Mouse (Mus musculus): ENCODE results near the gene E130311K13Rik. TPM values are rescaled to one million over a fixed set of nuclear protein-coding genes. Genes with fewer than 3 reads are reported as not detected.

The E130311K13Rik gene
- total RNA-seq, 2 experiments from 2014 or later, result 13.8 to 14.1 TPM

GRCm38 (mm10) chr3:63896303-63896702, 33.0 kb downstream of the E130311K13Rik start:
- no peak for DNase-seq (ENCODE audit: extremely low spot score in 1 of 2, low spot score in 1 of 2)

GRCm38 (mm10) chr3:63895786-63896185, 33.5 kb downstream of the E130311K13Rik start:
- no peak for DNase-seq (ENCODE audit: extremely low spot score in 1 of 2, low spot score in 1 of 2)

GRCm38 (mm10) chr3:63893677-63894076, 35.6 kb downstream of the E130311K13Rik start:
- DNase-seq (ENCODE audit: extremely low spot score in 1 of 2, low spot score in 1 of 2), result no peak

DNA sequence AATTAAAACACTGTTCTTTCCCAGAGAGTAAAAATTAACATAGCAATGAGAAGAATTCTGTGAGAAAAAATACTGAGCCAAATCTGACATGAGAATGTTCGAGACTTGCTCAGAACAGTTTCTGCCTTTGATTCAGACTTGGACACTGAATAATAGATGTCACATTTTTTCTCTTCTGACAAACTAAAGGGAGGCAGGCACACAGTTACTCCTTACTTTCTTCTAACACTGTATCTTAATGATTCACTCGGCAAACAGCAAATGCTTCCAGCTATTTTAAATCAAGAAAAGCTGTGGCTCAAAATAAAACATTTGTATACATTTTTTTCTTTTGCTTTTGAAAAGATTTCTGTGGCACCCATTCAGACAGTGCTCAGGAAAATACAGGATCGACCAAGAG, 37.1 kb downstream of the E130311K13Rik start:
- no peak for DNase-seq (ENCODE audit: extremely low spot score in 1 of 2, low spot score in 1 of 2)

GRCm38 (mm10) chr3:63881065-63881464, 48.2 kb downstream of the E130311K13Rik start:
- DNase-seq (ENCODE audit: extremely low spot score in 1 of 2, low spot score in 1 of 2), result no peak

GRCm38 (mm10) chr3:63878995-63879666, 50.1 kb downstream of the E130311K13Rik start:
- no peak for DNase-seq (ENCODE audit: extremely low spot score in 1 of 2, low spot score in 1 of 2)

- no peak for DNase-seq (ENCODE audit: extremely low spot score in 1 of 2, low spot score in 1 of 2)
Observed at GRCm38 (mm10) chr3:63872818-63873217, 56.5 kb downstream of the E130311K13Rik start.

DNA sequence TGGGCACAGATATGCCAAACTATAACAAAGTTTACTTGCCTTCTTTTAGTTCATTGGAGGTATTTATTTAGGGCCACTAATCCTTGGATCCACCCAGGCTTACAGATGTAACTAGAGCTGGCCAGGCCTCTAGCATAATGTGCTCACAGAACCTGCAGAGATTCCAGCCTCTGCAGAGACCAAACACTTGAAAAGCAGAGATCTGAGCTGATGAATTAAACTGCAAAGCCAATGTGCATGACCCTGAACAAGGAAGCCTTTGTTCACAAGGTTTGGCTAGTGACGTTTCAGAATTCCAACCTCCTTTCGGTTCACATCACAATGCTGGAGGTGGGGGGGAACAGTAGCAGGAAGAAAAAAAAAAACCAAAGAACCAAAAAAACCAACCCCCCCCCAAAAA, 58.0 kb downstream of the E130311K13Rik start:
- DNase-seq (ENCODE audit: extremely low spot score in 1 of 2, low spot score in 1 of 2), result no peak

DNA sequence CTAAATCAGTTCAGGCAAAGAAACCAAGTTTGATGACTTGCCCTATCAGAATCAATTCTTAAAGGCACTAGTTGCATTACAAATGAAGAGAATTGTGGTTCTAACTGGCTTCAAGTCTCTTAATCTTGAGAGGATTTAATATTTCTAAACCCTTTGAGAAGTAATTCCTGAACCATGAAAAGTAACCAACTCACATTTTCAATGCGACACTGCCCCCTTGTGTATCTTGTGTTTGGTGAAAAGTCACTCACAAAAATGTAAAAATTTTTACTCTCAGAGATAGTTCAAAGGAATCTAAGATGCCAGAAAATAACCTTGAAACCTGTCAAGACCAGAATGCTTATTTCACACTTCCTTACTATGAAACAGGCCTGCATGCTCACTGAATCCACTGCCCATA, 61.0 kb downstream of the E130311K13Rik start:
- peak in 1 of 2 experiments; percentile 73 for DNase-seq (ENCODE audit: extremely low spot score in 1 of 2, low spot score in 1 of 2)

DNA sequence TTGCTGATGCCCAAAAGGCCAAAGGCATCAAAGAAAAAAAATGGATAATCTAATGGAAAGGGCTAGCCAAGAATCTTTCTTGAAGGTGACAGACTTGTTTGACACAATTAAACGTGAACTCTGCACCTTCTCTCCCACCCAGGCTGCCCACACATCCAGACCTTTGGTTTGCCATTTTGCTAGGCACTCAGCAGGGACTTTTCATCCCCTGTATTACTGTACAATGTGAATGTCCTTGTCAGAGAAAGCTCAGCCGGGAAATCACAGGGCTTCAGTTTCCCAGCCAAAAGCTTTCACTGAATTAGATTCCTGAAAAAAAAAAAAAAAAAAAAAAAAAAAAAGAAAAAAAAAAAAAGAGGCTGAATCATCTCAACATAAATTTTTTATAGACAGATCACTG, 64.2 kb downstream of the E130311K13Rik start:
- DNase-seq (ENCODE audit: extremely low spot score in 1 of 2, low spot score in 1 of 2), result no peak

Other genes with a start within 250 kb of the E130311K13Rik start
- 1 to 10 TPM; 4.8 TPM for gene Plch1, start 30.0 kb downstream of the E130311K13Rik start, total RNA-seq (2021)
- gene Slc33a1, start 35.3 kb upstream of the E130311K13Rik start, total RNA-seq (2021), result 10 to 100 TPM; 25.4 to 29.4 TPM
- 10 to 100 TPM; 39.4 to 45.3 TPM for gene Gmps, start 46.6 kb upstream of the E130311K13Rik start, total RNA-seq (2021)
- gene Vmn2r1, start 152.1 kb upstream of the E130311K13Rik start, total RNA-seq (2021), result under 1 TPM; 0.25 to 0.38 TPM
- gene Vmn2r2, start 212.5 kb upstream of the E130311K13Rik start, total RNA-seq (2021), result not detected

Data from layer of hippocampus, postnatal 25 days (tissue).